Mouse (Mus musculus) B cell, adult 67 days (primary cell): ENCODE measurements around the gene Olfr441. TPM values are rescaled to one million over a fixed set of nuclear protein-coding genes. Genes with fewer than 3 reads are reported as not detected.

Source experiments
- total RNA-seq, 2 experiments: library from RNA; stranded (reverse); gene quantifications; 4 replicates each; pipeline ENCODE4 v1.2.4; 2023

Gene Olfr441
- not detected for total RNA-seq

GRCm38 (mm10) chr6:43106069-43106468, at the start of gene Olfr441:
TSS of gene Olfr441 (plus strand) at chr6:43106369.

GRCm38 (mm10) chr6:43146267-43146666, 40.1 kb downstream of the Olfr441 start, which contains the start of gene Olfr237-ps1:
TSS of gene Olfr237-ps1 (plus strand) at chr6:43146567.

GRCm38 (mm10) chr6:43162982-43163381, 56.8 kb downstream of the Olfr441 start, which contains the start of gene Olfr437:
TSS of gene Olfr437 (plus strand) at chr6:43163282.

Other genes starting within 250 kb of the Olfr441 start
- not detected for gene Olfr448, start 215.9 kb upstream of the Olfr441 start, total RNA-seq
- gene Olfr447, start 197.5 kb upstream of the Olfr441 start, total RNA-seq = not detected
- not detected for gene Olfr446, start 185.0 kb upstream of the Olfr441 start, total RNA-seq
- not detected for gene Olfr444, start 157.3 kb upstream of the Olfr441 start, total RNA-seq
- gene Olfr237-ps1, start 40.2 kb downstream of the Olfr441 start, total RNA-seq = not detected
- not detected for gene Olfr437, start 56.9 kb downstream of the Olfr441 start, total RNA-seq
- not detected for gene Olfr13, start 65.8 kb downstream of the Olfr441 start, total RNA-seq
- not detected for gene Olfr435, start 90.8 kb downstream of the Olfr441 start, total RNA-seq
- not detected for gene Olfr434, start 106.7 kb downstream of the Olfr441 start, total RNA-seq
- not detected for gene Olfr47, start 125.2 kb downstream of the Olfr441 start, total RNA-seq
- under 1 TPM; 0.17 to 0.18 TPM for gene Arhgef5, start 159.2 kb downstream of the Olfr441 start, total RNA-seq
- gene Nobox, start 203.2 kb downstream of the Olfr441 start, total RNA-seq = not detected